Mouse (Mus musculus) natural killer cell, adult 2 months (primary cell): Measurements from ENCODE around the gene Gpr107.

ENCODE experiments used
- DNase-seq, 2 experiments: peaks; one replicate each; pipeline ENCODE4 v3.0.0; 2022; ENCODE audit warnings: low spot score in 2 of 2

Gpr107 gene

DNA sequence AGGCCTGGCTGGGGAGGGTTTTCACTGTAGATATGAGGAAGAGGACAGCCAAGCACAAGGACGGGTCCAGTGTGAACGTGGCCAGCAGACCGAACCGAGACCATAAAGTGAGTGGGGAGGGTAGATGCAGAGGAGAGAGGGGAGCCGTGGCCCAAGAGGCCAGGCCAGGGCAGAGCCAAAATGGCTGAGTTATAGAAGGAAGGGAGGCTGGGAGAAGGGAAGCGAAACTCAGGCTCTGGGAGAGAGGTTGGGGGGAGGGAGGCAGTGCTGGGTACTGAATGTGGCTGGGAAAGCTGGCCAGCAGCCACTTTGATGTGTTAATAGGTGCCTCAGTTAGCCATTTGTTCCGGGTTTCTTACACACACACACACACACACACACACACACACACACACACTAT, 24.9 kb upstream of the Gpr107 start:
- no peak for DNase-seq

DNA sequence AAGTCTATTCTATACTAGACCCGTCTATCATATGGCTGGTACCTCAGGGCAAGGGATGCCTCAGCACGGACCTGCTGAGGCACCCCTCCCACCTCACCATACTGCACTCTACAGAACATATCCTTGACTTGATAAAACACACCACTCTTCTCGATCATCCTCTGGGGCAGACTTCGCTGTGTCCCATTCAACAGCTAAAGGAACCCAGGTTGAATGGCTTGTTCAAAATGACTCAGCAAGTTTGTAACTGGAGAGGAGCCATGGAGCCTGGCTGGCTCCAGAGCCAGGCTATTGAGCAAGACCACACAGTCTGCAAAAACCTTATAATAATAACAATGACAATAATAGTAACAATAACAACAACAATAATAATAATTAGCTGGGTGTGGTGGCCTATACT, 24.2 kb upstream of the Gpr107 start:
- DNase-seq, result no peak

DNA sequence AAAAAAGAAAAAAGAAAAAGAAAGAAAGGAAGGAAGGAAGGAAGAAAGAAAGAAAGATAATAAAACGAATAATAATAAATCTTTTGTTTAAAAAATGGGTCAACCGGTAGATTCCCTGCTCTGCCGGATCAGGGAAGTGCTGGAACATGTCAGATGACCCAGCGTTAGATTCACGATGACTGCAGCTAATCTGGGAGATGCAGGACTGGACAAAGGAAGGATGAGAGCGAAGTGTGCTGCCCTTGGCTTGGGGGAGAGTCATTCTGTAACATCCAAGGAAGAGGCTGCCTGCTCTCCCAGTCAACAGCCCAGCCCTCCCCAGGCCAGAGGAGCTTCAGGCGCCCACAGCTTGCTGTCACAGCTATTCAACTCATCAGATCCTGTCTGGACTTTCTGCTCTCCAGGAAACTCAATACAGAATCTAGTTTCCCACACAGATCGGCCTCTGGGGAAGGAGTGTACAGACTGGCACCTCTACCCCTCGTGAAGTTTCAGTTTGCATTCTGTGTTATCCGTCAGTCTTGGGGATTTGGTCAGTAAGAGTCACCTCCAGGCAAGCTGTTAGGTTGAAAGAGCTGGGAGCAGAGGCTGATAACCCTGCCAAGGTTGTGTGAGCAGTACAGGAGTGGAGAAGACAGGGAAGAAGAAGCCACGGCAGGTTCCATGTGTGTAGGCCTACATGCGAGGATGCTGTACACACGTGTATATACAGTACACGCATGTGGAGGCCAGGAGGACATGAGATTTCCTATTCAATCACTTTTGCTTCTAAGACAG, 22.2 kb upstream of the Gpr107 start:
- no peak for DNase-seq

DNA sequence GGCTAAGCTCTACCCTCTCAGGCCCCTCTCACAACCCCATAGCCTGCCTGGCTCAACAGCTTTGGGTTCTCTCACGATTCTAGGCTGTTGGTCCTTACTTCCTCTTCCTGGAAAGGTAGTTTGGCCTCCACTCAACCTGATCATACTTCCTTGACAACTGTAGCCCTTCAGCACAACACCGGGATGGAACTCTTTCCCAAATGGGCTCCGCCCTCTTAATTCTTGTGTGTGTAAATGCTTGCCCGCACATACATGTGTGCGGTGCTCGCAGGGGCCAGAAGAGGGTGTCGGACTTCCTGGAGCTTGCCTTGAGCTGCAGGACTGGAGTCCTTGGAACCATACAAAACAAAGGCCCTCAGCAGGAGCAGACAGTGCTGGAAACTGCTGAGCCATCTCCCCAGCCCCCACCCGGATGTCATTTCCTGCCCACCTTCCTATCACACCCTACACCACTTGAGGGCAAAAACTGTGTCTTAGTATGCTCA, 21.3 kb upstream of the Gpr107 start:
- DNase-seq, result peak; percentile 64 to 72

DNA sequence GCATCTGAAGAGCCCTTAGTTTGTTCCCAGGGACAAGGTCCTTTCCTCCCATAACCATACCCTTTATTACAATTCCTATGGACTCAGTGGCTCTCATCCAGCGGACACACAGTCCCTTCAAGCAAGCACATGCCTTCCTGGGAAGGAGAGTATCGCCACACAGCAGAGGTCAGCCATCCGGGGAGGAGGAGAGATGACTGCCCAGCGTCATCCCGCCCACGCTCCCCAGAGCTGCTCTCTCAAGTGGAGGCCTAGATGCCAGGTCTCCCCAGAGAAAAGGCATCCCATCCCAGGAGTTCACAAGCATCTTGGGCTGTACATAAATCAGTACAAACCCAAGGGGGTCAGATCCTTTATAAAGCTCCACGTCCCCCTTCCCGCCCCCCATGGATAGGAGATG, 19.4 kb upstream of the Gpr107 start:
- no peak for DNase-seq

DNA sequence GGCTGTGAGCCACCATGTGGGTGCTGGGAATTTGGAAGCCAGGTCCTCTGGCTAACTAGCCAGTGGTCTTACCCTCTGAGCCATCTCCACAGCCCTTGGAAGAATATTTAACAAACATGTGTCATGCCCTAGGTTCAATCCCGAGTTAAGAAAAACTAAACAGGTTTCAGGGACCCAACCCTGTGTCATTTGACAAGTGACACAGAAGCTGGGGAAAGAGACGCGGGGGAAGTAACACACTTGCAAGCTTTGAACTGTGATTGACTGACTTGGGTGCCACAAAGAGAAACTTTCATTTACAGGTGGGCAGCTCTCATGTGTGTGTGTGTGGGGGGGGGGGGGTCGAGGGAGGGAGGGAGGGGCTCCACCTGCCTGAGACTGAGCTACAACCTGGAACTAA, 18.1 kb upstream of the Gpr107 start:
- no peak for DNase-seq

DNA sequence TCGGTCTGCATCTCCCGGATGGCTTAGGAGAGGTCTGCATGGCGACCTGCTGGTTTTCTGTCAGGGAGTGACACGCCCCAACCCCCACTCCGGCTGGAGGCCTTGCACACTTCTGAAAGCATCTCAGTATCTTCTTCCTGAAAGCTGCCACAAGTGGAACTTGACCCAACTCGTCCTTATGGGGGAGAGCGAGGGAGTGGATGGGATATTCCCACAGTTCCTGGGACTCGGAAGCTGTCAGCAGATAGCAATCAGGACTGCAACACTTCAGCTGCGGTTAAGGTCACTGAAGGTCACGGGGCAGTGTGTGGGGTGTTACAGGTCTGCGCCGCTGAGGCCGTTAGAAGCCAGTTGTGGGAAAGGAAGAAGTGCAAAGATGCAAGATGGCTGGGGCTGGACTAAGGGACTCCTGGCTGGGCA, 16.6 kb upstream of the Gpr107 start:
- DNase-seq, result no peak

DNA sequence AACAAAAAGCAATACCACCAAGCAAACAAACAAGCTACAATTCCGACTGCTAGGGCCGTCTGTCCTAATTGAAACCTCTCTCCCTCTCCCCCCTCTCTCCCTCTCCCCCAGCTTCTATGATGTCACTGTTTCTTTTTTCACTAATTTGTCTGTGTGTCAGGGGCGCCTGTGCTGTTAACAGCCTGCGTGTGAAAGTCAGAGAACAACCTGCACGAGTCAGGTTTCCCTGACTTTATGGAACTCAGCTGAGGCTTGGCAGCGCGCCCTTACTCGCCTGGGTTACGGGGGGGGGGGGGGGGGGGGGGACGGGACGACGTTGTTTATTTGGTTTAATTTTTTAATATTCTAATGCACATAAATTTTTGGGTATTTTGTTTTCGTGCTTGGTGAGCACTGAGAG, 15.8 kb upstream of the Gpr107 start:
- DNase-seq, result no peak

DNA sequence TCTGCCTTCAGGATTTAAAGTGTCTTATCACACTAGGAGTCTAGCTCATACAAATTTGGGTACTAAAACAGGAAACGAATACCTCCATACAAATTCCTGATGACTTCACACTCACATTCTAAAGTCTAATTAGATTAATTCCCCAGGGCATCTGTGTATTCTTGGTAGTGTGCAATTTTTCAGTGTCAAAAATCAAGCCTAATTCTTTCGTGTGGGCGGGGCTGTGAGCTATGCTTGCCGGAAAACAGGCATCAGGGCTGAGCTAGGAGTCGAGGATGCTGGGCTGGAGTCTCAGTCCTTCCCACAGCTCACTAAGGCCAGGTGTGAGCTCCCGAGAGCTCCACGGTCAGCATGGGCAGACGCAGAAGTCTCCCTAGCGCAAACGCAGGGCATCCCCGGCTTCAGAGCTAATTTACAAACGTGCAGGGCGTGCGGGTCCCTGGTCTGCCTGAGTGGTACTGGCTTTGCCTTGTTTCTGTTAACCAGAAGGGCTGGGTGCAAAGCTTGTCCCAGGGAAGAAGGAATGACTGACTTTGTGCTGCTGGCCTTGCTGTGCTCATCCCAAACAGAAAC, 15.0 kb upstream of the Gpr107 start:
- DNase-seq, result no peak

DNA sequence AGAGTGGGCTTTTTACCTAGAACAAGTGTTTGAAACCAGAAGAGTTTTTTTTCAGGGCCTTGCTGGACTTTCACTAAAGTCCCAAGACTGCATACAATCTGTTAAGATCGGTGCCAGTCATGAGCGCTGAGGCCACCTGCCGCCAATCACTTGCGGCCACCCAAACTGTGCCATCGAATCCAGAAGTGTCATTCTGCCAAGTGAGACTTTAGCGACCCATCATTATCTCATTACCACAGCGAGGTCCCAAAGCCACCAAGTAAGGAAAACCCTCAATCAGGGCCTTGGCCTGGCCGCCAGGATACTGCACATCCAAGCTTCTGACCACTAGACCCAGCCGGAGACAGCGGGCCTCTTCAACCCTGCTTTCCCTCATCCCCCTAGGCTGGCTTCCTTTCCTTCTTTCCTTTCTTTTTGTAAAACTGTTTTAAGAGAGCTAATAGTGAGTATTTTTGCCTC, 12.9 kb upstream of the Gpr107 start:
- peak; percentile 58 to 75 for DNase-seq

DNA sequence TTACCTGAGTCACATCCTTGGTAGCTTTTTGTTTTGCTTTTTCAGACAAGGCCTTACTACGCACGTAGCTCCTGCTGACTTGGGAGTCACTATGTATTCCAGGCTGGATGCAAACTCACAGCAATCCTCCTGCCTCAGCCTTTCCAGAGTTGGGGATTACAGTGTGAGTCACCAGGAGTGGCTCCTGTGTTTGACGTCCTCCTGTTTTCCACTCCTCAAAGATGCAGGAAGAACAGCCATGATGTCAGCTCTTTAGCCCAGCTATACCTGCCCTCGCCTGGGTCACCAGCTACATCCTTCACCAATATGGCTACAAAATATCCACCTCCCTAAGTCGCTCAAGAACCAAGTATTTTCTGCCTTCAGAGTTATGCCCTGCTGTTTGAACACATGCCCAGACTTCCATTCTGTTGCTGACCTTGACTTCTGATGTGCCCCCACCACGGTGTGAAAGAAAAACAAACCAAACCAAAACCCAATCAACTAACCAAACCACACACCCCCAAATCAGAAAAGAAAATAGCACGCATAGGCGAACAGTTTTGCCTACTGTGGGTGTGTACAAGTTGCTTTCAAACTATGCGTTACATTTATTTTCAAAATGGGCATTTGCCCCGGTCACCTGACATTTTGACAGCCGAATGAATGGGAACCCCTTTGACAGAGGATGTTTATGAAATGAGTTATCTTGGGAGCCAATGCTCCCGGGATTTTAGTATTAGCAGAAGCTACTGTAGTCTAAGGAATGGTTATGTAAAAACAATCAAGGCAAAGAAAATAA, 11.9 kb upstream of the Gpr107 start:
- DNase-seq, result no peak

DNA sequence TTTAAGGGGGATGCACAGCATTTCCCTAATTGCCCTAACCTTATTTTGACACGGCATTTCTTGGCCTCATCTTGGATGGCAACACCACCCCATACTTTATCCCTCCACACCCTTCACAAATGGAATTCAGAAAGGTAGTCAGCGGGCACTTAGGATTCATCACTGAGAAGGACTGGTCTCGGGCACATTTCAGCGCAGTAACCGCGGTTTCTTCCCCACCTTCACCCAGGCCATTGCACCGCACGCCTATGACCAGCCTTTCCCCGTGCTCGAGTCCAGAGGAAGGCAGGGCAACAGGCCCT, 11.4 kb upstream of the Gpr107 start:
- no peak for DNase-seq

DNA sequence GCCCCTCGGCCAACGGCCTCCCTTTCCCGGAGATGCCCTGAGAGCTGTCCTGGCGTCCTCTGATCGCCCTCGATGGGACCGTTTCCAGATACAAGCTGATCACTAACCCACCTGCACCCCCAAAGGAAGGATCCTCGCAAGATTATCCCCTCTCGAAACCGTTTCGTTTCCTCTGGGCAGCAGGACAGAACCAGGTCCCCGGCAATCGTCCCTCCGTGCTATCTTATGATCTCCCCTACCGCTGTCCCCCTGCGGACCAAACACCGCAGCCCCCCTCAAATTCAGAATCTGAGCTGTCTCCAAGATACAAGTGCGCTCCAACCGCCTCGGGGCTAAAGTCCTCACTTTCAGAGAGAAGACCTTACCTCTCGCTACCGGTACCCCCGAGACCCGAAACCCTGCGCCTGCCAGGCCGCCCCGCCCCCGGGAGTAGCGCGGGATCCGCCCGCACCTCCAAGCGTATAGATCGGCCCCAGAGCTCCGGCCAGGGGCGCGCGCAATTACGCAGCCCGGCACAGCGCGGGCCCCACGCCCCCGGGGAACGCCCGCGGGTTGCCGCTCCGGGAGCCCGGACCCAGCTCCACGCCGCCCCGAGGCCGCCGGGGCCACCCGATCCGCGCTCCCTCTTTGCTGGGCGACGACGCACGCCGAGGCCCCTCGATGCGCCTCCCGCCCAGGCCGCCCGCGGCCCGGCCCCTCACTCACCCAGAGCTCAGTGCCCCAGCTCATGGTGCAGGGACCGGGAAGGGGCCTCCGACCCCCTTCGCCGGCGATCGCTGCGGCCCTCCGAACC, 10.8 kb upstream of the Gpr107 start:
- no peak for DNase-seq

DNA sequence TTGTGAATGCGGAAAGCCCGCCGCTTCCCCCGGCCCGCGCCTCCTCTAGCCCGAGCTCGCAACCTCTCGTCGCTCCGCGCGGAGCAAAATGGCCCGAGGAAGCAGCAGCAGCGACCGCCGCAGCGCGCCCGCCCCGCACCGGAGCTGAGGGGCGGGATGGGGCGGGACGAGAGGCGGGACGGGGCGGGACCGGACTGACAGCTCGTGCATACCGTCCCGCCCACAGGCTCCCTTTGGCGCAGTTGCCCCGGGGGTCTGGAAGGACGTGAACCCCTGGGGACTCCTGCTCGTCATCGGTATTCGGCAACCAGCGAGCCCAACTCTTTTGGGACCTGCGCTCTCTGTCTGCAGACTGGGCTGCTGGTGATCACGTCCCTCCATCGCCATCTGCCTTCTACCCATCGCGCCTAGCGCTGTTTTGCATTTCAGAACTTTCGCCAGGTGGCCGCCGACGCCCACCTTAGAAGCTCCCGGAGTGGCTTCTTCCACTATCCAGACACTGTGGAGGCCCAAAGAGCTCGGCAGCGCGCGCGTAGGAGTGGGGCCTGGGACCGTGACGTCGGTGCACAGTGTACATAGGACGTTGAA, 10.2 kb upstream of the Gpr107 start, which contains the start of gene Fnbp1:
Gene Fnbp1, minus strand, starts transcription at position 142 of the 588 bp plus-strand sequence.
- DNase-seq, result peak; percentile 69 to 86

DNA sequence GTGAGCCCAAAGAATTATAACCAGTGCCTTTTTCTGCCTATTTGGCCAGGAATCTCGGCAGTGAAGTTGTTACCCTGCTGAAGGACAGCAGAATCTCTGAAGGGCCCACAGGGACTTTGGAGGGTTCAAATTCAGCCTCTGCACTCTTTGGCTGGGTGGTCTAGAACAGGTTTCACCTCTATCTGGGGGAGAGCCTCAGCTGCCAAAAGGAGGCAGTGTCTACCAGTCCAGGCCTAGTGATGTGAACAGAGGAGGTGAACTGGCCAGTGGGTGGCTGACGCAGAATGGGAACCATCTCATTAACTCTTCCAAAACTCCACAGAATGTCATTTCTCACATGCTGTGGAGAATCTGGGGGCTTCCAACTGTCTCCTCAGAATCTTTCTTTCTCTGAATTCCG, 9.6 kb upstream of the Gpr107 start:
- no peak for DNase-seq

DNA sequence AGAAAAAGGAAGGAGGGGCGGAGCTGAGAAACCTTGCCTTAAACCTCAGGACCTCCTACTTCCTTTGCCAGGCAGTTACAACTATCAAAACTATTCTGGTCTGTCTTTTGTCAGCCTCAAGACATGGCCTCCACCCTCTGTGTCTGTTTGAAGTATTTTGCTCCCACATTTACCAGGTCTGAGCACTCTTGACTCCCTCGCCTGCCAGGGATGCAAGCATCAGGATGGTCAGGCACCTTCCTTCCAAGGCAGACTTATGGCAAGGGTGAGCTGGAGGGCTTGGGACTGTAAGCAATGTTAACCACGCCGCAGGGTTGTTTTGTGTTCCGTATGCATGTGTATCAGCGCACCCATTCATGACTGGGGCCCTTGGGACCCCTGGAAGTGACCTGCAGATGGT, 8.8 kb upstream of the Gpr107 start:
- no peak for DNase-seq

DNA sequence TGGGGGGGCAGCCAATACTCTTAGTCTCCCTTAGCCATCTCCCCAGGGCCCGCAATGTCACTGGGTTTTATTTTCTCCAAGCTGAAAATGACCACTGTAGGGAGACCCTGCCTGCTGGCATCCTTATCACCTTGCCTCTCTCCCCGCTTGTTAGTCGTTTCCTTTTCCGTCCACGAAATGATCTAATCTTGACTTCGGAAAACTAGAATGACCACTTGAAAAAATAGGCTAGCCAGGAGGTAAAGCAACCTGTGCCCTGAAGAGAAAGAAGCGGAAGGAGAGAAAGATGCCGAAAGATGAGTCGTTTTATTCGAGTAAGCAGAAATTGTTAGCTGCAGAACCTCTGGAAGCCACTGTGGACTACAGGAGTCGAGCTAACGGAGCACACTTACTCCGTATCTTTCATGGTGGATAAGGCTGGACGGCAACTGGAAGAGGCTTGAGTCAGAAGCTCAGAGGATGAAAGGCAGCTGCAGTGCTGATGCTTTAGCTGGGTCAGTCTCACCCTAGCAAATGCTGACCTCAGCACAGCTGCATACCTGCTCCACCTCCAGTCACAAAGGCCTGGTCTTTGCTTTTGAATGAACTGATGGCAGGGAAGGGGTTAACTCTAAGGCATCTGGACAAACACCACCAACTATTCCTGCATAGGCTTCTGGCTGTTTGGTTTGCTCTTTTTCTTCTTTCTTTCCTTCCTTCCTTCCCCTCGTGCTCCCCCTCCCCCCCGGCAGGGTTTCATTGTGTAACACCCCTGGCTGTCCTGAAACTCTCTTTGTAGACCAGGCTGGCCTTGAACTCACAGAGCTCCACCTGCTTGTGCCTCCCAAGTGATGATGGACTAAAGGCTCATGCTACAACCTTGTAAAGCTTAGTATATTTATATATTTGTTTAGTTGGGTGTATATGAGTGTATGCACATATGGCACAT, 8.1 kb upstream of the Gpr107 start:
- DNase-seq, result no peak

DNA sequence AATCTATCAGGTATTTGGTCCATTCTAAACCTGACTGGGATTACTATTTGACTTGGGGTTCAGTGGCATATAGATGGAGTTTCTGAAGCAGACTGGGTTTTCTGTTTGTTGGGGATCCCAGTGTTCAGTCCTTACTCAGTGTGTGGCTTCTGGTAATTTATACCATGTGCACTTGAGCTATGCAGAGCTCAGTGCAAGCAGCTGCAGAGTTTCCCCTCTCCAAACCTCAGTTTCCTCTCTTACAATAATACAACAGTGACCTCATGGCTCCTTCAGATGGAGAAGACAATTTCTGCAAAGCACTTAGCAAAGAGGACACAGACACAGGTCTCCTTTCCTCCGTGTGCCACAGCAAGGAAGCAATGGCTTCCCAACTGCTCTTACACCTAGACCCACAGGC, 7.2 kb upstream of the Gpr107 start:
- DNase-seq, result no peak

DNA sequence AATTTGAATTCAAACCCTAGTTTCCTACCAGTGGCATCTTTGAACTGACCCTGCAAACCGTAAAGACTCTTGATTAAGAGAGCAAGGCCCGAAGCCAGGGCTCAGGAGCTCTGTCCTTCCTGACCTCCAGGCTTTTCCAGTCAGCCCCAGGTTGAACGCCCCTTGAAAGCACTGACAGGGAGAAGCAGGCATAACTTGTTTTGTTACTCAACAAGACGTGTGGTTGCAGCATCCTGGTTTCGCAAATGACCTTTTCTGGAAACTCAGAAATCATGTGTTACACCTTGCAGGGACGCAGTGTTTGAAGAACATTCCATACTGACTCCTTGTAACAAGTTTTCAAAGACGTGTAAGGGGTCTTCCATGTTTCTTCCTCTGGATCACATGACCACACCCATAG, 5.1 kb upstream of the Gpr107 start:
- no peak for DNase-seq

DNA sequence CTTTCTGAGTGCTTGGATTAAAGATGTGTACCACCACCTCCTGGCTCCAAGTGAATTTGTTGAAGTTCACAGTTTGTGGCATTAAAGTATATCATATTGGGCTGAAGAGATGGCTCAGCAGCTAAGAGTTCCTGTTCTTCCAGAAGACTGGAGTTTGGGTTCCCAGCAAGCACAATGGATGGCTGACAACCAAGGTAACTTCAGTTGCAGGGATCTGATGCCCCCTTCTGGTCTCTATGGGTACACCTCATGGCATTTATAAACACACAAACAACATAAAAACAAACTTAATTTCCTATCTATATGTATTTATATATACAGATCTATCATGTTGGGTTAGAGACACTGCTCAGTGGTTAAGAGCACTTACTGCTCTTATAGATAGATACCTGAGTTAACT, 1.4 kb upstream of the Gpr107 start:
- DNase-seq, result peak in 1 of 2 experiments; percentile 37

DNA sequence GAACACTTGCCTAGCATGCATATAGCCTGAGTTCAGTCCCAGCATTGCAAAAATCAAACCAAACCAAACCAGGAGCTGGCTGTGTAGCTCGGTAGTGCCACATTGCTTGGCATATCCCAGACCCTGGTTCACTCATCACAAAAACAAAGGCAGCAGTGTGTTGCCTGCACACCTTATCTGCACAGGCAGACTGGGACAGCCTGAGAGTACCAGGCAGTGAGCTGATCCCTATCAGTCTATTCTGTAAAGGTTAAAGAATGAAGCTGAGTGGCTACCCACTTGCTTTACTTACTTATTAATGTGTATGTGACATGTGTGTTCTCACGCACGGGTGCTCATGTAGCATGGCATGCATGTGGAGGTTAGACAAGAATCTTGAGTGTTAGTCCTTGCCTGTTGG, 4.7 kb downstream of the Gpr107 start:
- no peak for DNase-seq
